Mouse (Mus musculus): Measurements from ENCODE around the gene C1ql2. TPM values are rescaled to one million over a fixed set of nuclear protein-coding genes. Genes with fewer than 3 reads are reported as not detected.

Gene C1ql2
- 14.3 TPM for polyA plus RNA-seq (2015; fragmentation: Illumina TruSeq; extraction: RNeasy Lipid Tissue Mini Kit (QIAGEN cat#74804); ENCODE audit: low read depth, low replicate concordance)

GRCm38 (mm10) chr1:120340419-120341171 lies at the start of gene C1ql2:
TSS of gene C1ql2 (plus strand) at chr1:120340582.

Other genes with a start within 250 kb of the C1ql2 start
- gene Dbi, start 219.5 kb upstream of the C1ql2 start, polyA plus RNA-seq (2015; fragmentation: Illumina TruSeq; extraction: RNeasy Lipid Tissue Mini Kit (QIAGEN cat#74804); ENCODE audit: low read depth, low replicate concordance) = 756 TPM
- 3.3 TPM for gene 3110009E18Rik, start 219.4 kb upstream of the C1ql2 start, polyA plus RNA-seq (2015; fragmentation: Illumina TruSeq; extraction: RNeasy Lipid Tissue Mini Kit (QIAGEN cat#74804); ENCODE audit: low read depth, low replicate concordance)
- 4.7 TPM for gene Steap3, start 67.9 kb upstream of the C1ql2 start, polyA plus RNA-seq (2015; fragmentation: Illumina TruSeq; extraction: RNeasy Lipid Tissue Mini Kit (QIAGEN cat#74804); ENCODE audit: low read depth, low replicate concordance)
- gene Marco, start 164.4 kb downstream of the C1ql2 start, polyA plus RNA-seq (2015; fragmentation: Illumina TruSeq; extraction: RNeasy Lipid Tissue Mini Kit (QIAGEN cat#74804); ENCODE audit: low read depth, low replicate concordance) = not detected

Data from brain, adult 10 weeks (tissue).